Mouse (Mus musculus) hindbrain, embryonic 10.5 days (tissue): ENCODE data around the gene Ptgs1. TPM values are rescaled to one million over a fixed set of nuclear protein-coding genes. Genes with fewer than 3 reads are reported as not detected.

ENCODE experiments used
- DNase-seq: peaks from one replicate; pipeline ENCODE4 v3.0.0-alpha.2; 2017; ENCODE audit warnings: low spot score
- H3K27ac ChIP-seq: fragments of 300-500 bp; sonication (generic); 2 replicates; pipeline ENCODE4 v1.5.1; 2016; ENCODE audit warnings: mild to moderate bottlenecking, moderate library complexity
- H3K27me3 ChIP-seq: fragments of 300-500 bp; sonication (generic); 2 replicates; pipeline ENCODE4 v1.6.1; 2016; ENCODE audit warnings: mild to moderate bottlenecking; ENCODE audit not compliant: poor library complexity, insufficient read depth, severe bottlenecking
- H3K36me3 ChIP-seq: fragments of 300-500 bp; sonication (generic); 2 replicates; pipeline ENCODE4 v1.6.1; 2016; ENCODE audit warnings: mild to moderate bottlenecking, moderate library complexity
- H3K4me1 ChIP-seq: fragments of 300-500 bp; sonication (generic); replicated peaks from 2 replicates; pipeline ENCODE4 v1.6.1; 2016; ENCODE audit warnings: mild to moderate bottlenecking
- H3K4me3 ChIP-seq: fragments of 300-500 bp; sonication (generic); 2 replicates; pipeline ENCODE4 v1.5.1; 2016; ENCODE audit warnings: mild to moderate bottlenecking, moderate library complexity
- H3K9me3 ChIP-seq: fragments of 300-500 bp; sonication (generic); 2 replicates; pipeline ENCODE4 v1.6.1; 2016; ENCODE audit warnings: mild to moderate bottlenecking, moderate library complexity
- WGBS: fragments of 180-500 bp; shearing (Covaris S2); methylation state at CpG from one replicate; pipeline ENCODE4 v1.1.7; 2016; 5-methylcytosine and 5-hydroxymethylcytosine counted together
- polyA plus RNA-seq: library from polyadenylated mRNA; unstranded; fragments of >200 nt; fragmentation: Nextera tagmentation; extraction: Ambion mirVana; gene quantifications from 2 replicates; pipeline ENCODE4 v1.2.1, GENCODE M21; 2016

Gene Ptgs1
- polyA plus RNA-seq, 1 experiment from 2014 or later = 4.5 TPM

GRCm38 (mm10) chr2:36216953-36217573 lies 13.2 kb upstream of the Ptgs1 start:
- 56% methylated on average over 4 of the region's 4 CpGs for WGBS
- peaks cover 15% of the 10 kb centered on the region for H3K27me3 ChIP-seq
- no peak for DNase-seq
- no peak overlapping the region for H3K4me3 ChIP-seq
- 0 out of 2 replicates have a peak overlapping the region, but pooled peaks have one; percentile 24 for H3K27ac ChIP-seq
- no peaks in the 10 kb centered on the region for H3K9me3 ChIP-seq
- H3K4me1 ChIP-seq = peaks cover 25% of the 10 kb centered on the region
- H3K36me3 ChIP-seq = no peaks in the 10 kb centered on the region

DNA sequence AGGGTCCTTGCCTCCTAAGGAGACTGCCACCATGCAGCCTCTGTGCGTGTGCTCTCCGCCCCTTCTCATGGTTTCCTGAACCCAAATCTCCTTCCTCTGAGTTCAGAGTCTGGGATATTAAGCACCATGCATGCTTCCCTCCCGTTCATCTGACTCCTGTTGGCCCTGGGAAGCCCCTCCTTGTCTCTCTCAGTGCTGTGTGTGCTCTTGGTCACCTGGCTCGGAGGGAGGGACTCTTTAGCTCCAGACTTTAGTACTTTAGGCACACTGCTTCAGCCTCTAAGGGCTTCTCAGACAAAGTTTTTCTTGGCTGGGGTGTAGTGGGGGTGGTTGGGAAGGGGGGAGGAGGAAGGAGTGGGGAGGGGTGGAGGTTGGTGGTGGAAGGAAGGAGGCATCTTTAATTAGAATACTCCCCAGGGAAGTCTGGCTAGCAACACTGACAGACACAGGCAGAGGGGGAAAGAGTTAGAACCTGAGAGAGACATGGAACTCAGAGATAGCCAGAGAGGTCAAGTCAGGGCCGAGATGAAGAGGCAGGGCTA lies 12.5 kb upstream of the Ptgs1 start:
- Histone ChIP-seq H3K27ac (no peak overlapping the region), H3K9me3 (no peaks in the 10 kb centered on the region), H3K36me3 (no peaks in the 10 kb centered on the region), H3K4me3 (no peak overlapping the region), H3K27me3 (peaks cover 8% of the 10 kb centered on the region), H3K4me1 (peaks cover 21% of the 10 kb centered on the region)
- DNase-seq = no peak
- 55% methylated on average over 5 of the region's 5 CpGs for WGBS

- Histone ChIP-seq H3K27me3 (no peaks in the 10 kb centered on the region), H3K27ac (no peak overlapping the region), H3K4me3 (no peak overlapping the region), H3K36me3 (no peaks in the 10 kb centered on the region), H3K9me3 (no peaks in the 10 kb centered on the region), H3K4me1 (peaks cover 14% of the 10 kb centered on the region)
- DNase-seq = no peak
- 87% methylated on average over 8 of the region's 8 CpGs for WGBS
These were observed 10.1 kb upstream of the Ptgs1 start for GRCm38 (mm10) chr2:36220106-36220505.

- no peaks in the 10 kb centered on the region for H3K36me3 ChIP-seq
- H3K9me3 ChIP-seq = no peaks in the 10 kb centered on the region
- no peak overlapping the region for H3K27ac ChIP-seq
- H3K27me3 ChIP-seq = no peaks in the 10 kb centered on the region
- H3K4me1 ChIP-seq = peaks cover 13% of the 10 kb centered on the region
- no peak overlapping the region for H3K4me3 ChIP-seq
- 85% methylated on average over 4 of the region's 4 CpGs for WGBS
- no peak for DNase-seq
These were observed 9.3 kb upstream of the Ptgs1 start for GRCm38 (mm10) chr2:36220891-36221290.

- no peaks in the 10 kb centered on the region for H3K36me3 ChIP-seq
- no peaks in the 10 kb centered on the region; the same call in 1 of the 2 replicates for H3K4me1 ChIP-seq
- no peak overlapping the region for H3K4me3 ChIP-seq
- H3K9me3 ChIP-seq = no peaks in the 10 kb centered on the region
- DNase-seq = no peak
- 71% methylated on average over 7 of the region's 7 CpGs for WGBS
- no peak overlapping the region for H3K27ac ChIP-seq
- H3K27me3 ChIP-seq = no peaks in the 10 kb centered on the region
These were observed 7.9 kb upstream of the Ptgs1 start for GRCm38 (mm10) chr2:36222168-36222848.

- Histone ChIP-seq H3K9me3 (no peaks in the 10 kb centered on the region), H3K27ac (no peak overlapping the region), H3K36me3 (no peaks in the 10 kb centered on the region), H3K4me1 (no peaks in the 10 kb centered on the region), H3K27me3 (no peaks in the 10 kb centered on the region), H3K4me3 (no peak overlapping the region)
- no peak for DNase-seq
These were observed 6.8 kb upstream of the Ptgs1 start for GRCm38 (mm10) chr2:36223436-36223835.

- Histone ChIP-seq H3K27me3 (peaks cover 7% of the 10 kb centered on the region), H3K4me1 (no peaks in the 10 kb centered on the region), H3K9me3 (no peaks in the 10 kb centered on the region), H3K4me3 (no peak overlapping the region), H3K36me3 (no peaks in the 10 kb centered on the region), H3K27ac (no peak overlapping the region)
- no peak for DNase-seq
- WGBS = 87% methylated on average over 7 of the region's 7 CpGs
These were observed 6.1 kb upstream of the Ptgs1 start for GRCm38 (mm10) chr2:36224153-36224552.

DNA sequence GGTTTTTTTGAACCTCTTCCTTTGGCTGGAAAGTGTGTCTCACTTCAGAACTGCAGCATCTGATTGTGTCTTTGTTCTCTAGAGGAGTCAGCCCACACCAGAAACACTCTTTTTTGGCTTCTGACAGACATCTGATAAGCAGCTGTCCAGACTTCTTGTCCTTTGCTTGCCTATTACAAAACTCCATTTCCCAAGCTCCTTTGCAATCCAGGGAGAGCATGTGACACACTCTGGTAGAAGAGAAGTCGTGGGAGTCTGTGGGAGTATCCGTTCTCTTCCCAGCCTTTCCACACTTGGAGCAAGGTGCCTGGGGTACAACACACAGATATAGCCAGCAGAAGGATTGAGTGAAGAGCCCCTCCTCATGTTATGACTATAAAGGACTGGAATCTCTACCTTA lies 5.6 kb upstream of the Ptgs1 start:
- H3K4me1 ChIP-seq = no peaks in the 10 kb centered on the region
- no peak overlapping the region for H3K4me3 ChIP-seq
- no peak overlapping the region for H3K27ac ChIP-seq
- no peaks in the 10 kb centered on the region for H3K9me3 ChIP-seq
- H3K27me3 ChIP-seq = peaks cover 9% of the 10 kb centered on the region
- no peaks in the 10 kb centered on the region for H3K36me3 ChIP-seq
- 43% methylated on average over 2 of the region's 2 CpGs for WGBS
- no peak for DNase-seq

- Histone ChIP-seq H3K36me3 (no peaks in the 10 kb centered on the region), H3K4me1 (peaks cover 20% of the 10 kb centered on the region), H3K27ac (no peak overlapping the region), H3K27me3 (peaks cover 35% of the 10 kb centered on the region), H3K4me3 (peak overlapping the region; percentile 53), H3K9me3 (no peaks in the 10 kb centered on the region)
- WGBS = 41% methylated on average over 10 of the region's 10 CpGs
- no peak for DNase-seq
These were observed 741 bp downstream of the Ptgs1 start for GRCm38 (mm10) chr2:36230967-36231366.

GRCm38 (mm10) chr2:36234526-36235368 lies 4.5 kb downstream of the Ptgs1 start:
- no peak overlapping the region for H3K4me3 ChIP-seq
- no peak overlapping the region for H3K27ac ChIP-seq
- WGBS = 61% methylated on average over 7 of the region's 7 CpGs
- H3K9me3 ChIP-seq = no peaks in the 10 kb centered on the region
- H3K27me3 ChIP-seq = peaks cover 25% of the 10 kb centered on the region
- peaks cover 20% of the 10 kb centered on the region for H3K4me1 ChIP-seq
- no peaks in the 10 kb centered on the region for H3K36me3 ChIP-seq
- DNase-seq = no peak

GRCm38 (mm10) chr2:36235917-36236316 lies 5.7 kb downstream of the Ptgs1 start:
- Histone ChIP-seq H3K27me3 (peaks cover 14% of the 10 kb centered on the region), H3K9me3 (no peaks in the 10 kb centered on the region), H3K27ac (no peak overlapping the region), H3K36me3 (no peaks in the 10 kb centered on the region), H3K4me1 (peaks cover 8% of the 10 kb centered on the region), H3K4me3 (no peak overlapping the region)
- DNase-seq = no peak
- WGBS = 73% methylated on average over 4 of the region's 4 CpGs

DNA sequence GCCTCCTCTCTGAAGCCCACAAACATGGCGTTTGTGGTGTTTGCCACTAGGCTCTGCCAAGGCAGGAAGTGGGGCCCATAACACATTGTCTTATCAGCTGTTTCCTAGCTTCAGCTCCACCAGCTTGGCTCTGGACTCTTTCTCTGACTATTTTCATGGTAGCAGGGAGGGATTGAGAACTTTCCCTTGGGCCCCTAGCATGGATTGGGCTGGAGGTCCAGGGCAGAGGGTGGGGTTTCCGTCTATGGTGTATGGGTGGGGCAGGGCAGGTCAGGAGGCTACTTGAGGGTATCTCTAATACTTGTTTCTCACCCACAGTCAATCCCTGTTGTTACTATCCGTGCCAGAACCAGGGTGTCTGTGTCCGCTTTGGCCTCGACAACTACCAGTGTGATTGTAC lies 6.7 kb downstream of the Ptgs1 start:
- DNase-seq = no peak
- no peaks in the 10 kb centered on the region for H3K9me3 ChIP-seq
- no peaks in the 10 kb centered on the region for H3K36me3 ChIP-seq
- H3K27ac ChIP-seq = no peak overlapping the region
- peaks cover 7% of the 10 kb centered on the region for H3K4me1 ChIP-seq
- 91% methylated on average over 5 of the region's 5 CpGs for WGBS
- H3K4me3 ChIP-seq = no peak overlapping the region
- H3K27me3 ChIP-seq = peaks cover 4% of the 10 kb centered on the region; the same call in 1 of the 2 replicates

- H3K36me3 ChIP-seq = no peaks in the 10 kb centered on the region
- 91% methylated on average over 6 of the region's 6 CpGs for WGBS
- no peaks in the 10 kb centered on the region for H3K9me3 ChIP-seq
- no peak overlapping the region for H3K4me3 ChIP-seq
- H3K27ac ChIP-seq = no peak overlapping the region
- H3K27me3 ChIP-seq = no peaks in the 10 kb centered on the region
- peaks cover 7% of the 10 kb centered on the region for H3K4me1 ChIP-seq
- DNase-seq = no peak
These were observed 7.3 kb downstream of the Ptgs1 start for GRCm38 (mm10) chr2:36237557-36237956.
